Mouse (Mus musculus) spleen, adult 2 months (tissue): Measurements from ENCODE around the gene Slc22a23. TPM values are rescaled to one million over a fixed set of nuclear protein-coding genes. Genes with fewer than 3 reads are reported as not detected.

Source experiments
- DNase-seq, 2 experiments: peaks; one replicate each; pipeline versions ENCODE4 v3.0.0 to v3.0.0-alpha.2; 2012 to 2021; ENCODE audit warnings: low spot score in 2 of 2, low read depth in 1 of 2
- H3K27ac ChIP-seq: fragments of 200-500 bp; 2 replicates; pipeline ENCODE4 v1.5.1; 2012; ENCODE audit warnings: low read length, inconsistent platforms; ENCODE audit not compliant: insufficient read depth
- H3K27me3 ChIP-seq: fragments of 200-500 bp; 2 replicates; pipeline ENCODE4 v1.6.1; 2012; ENCODE audit warnings: mild to moderate bottlenecking, moderate library complexity, low read length, inconsistent platforms; ENCODE audit not compliant: control insufficient read depth, insufficient read depth
- H3K36me3 ChIP-seq: fragments of 200-500 bp; 2 replicates; pipeline ENCODE4 v1.6.1; 2012; ENCODE audit warnings: mild to moderate bottlenecking, low read length, inconsistent platforms; ENCODE audit not compliant: control insufficient read depth, insufficient read depth
- H3K4me1 ChIP-seq: fragments of 200-500 bp; 2 replicates; pipeline ENCODE4 v1.6.1; 2011; ENCODE audit warnings: inconsistent platforms; ENCODE audit not compliant: control insufficient read depth, insufficient read depth, insufficient read length
- H3K4me3 ChIP-seq: fragments of 200-500 bp; 2 replicates; pipeline ENCODE4 v1.5.1; 2011; ENCODE audit warnings: mild to moderate bottlenecking, inconsistent platforms; ENCODE audit not compliant: insufficient read depth, insufficient read length; ENCODE audit errors: extremely low read depth
- CTCF ChIP-seq: fragments of 200-500 bp; IDR thresholded peaks from 2 replicates; pipeline ENCODE4 v1.5.1; 2011; ENCODE audit warnings: mild to moderate bottlenecking, inconsistent platforms; ENCODE audit not compliant: insufficient read depth, insufficient read length, insufficient replicate concordance; ENCODE audit errors: extremely low read depth
- POLR2A ChIP-seq: fragments of 200-500 bp; IDR thresholded peaks from 2 replicates; pipeline ENCODE4 v1.6.1; 2011; ENCODE audit warnings: low read depth, low read length, inconsistent platforms
- WGBS: fragments of 180-500 bp; shearing (Covaris S2); methylation state at CpG from one replicate; pipeline ENCODE4 v1.1.7; 2018; 5-methylcytosine and 5-hydroxymethylcytosine counted together
- polyA plus RNA-seq: library from polyadenylated mRNA; depleted of rRNA; stranded (reverse); fragments of >200 nt; gene quantifications from 2 replicates; pipeline ENCODE4 v1.2.3, GENCODE M21; 2012

The Slc22a23 gene
- polyA plus RNA-seq, 1 experiment: 10.0 TPM

DNA sequence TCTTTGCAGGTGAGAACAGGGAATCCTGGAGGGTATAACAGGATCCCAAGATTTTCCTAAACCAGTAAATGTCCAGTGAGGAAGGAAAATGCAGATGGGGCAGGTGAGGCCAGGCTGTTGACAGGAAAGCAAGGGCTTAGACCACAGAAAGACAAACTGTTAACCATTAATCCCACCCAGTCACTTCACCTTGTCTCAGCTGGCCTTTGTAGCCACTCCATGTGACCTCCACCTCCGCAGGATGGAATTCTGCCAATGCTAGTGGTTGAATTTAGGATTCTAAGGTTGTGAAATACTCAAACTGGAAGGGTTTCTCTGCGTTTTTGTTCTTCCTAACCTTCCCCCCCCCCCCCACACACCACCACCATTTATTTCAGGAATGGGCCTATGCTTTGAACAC lies 52.9 kb downstream of the Slc22a23 start:
- H3K27ac ChIP-seq: no peak overlapping the region
- 79% methylated on average over 2 of the region's 2 CpGs for WGBS
- H3K36me3 ChIP-seq: no peaks in the 10 kb centered on the region
- TF ChIP-seq CTCF (no peak), POLR2A (no peak)
- no peaks in the 10 kb centered on the region for H3K27me3 ChIP-seq
- peaks cover 4% of the 10 kb centered on the region; the same call in 1 of the 2 replicates for H3K4me1 ChIP-seq
- no peak for DNase-seq
- H3K4me3 ChIP-seq: no peak overlapping the region

DNA sequence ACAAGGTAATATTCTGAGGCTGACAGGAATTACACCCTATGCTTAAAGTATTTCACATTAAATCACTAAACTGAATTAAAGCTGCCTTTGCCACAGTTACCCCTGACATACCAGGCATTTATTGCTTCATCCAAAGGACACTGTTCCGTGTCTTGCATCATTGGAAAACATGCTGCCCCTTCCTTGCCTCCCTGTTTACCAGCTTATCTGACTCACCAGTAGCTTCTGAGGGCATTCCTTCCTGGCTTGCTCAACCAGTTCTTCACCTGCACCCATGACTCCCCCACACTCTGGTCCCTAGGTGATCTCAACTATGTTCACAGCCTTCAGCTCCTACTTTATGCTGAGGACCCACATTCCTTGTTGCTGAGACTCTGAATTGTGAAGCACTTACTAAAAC lies 54.6 kb downstream of the Slc22a23 start:
- TF ChIP-seq CTCF (no peak), POLR2A (no peak)
- H3K4me1 ChIP-seq: peaks cover 4% of the 10 kb centered on the region; the same call in 1 of the 2 replicates
- no peaks in the 10 kb centered on the region for H3K27me3 ChIP-seq
- DNase-seq: no peak
- H3K27ac ChIP-seq: no peak overlapping the region
- 91% methylated on average over 1 of the region's 1 CpGs for WGBS
- no peaks in the 10 kb centered on the region for H3K36me3 ChIP-seq
- H3K4me3 ChIP-seq: no peak overlapping the region

DNA sequence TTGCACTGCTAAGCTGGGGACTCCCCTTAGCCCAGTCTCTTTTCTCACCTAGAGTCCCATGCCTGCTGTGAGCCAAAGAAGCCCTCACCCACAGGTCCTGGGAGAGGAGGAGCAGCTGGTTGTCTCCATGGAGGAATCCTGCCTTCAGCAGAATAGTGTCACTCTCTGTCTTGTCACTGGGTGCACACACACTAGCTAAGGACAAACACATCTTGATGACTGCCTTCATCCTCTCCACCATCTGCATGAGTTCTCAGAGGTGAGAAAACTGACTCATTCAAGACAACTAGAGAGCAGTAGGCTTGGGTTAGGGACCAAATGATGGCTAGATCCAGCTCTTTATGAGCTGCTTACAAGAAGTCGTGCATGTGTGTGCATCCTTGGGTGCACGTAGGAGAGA lies 55.4 kb downstream of the Slc22a23 start:
- TF ChIP-seq CTCF (no peak), POLR2A (no peak)
- Histone ChIP-seq H3K27ac (no peak overlapping the region), H3K4me1 (peaks cover 4% of the 10 kb centered on the region; the same call in 1 of the 2 replicates), H3K27me3 (no peaks in the 10 kb centered on the region), H3K36me3 (no peaks in the 10 kb centered on the region), H3K4me3 (no peak overlapping the region)
- no peak for DNase-seq
- WGBS: 89% methylated on average over 2 of the region's 2 CpGs

DNA sequence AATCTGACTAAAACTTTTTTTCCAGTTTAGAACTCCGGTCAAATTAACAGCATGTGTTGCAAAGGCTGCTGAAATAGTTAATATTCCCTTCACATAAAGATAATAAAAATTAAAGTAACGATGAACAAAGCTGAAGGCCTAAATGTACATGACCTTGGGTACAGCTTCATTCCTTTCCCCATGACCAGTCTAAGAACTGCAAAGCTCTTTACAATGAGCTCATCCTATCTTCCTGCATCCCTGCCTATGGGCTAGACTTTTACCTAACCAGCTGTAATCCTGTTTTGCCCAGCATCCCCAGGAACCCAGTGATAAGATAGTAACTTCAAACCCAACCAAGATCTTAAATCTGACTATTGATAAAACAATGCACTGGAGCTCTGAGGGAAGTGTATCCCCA lies 56.9 kb downstream of the Slc22a23 start:
- Histone ChIP-seq H3K27ac (no peak overlapping the region), H3K4me1 (peaks cover 4% of the 10 kb centered on the region; the same call in 1 of the 2 replicates), H3K4me3 (no peak overlapping the region), H3K36me3 (no peaks in the 10 kb centered on the region), H3K27me3 (no peaks in the 10 kb centered on the region)
- 92% methylated on average over 2 of the region's 2 CpGs for WGBS
- TF ChIP-seq CTCF (no peak), POLR2A (no peak)
- DNase-seq: no peak

DNA sequence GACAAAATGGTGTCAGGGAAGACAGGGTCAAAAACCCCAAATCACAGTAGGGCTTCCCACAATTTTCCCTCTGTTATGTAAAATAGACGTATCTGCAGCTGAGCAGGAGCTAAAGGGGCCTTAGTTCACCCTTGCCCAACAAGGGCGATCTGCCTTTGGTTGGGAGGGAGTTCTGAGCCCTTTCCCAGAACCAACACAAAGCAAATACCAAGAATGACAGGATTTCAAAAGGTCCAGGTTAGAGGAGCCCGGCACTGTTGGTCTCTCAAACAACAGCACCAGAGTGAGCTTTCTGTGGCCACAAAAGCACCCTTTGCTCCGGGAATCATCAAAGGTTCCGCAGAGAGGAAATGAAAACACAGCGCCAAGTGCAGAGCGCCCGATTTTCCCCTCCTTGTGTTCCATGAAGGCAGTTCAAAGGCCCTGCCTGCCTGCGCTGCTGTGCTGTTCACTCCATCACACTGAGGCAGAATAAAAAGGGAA lies 57.3 kb downstream of the Slc22a23 start:
- no peak overlapping the region for H3K27ac ChIP-seq
- H3K36me3 ChIP-seq: no peaks in the 10 kb centered on the region
- no peak for DNase-seq
- H3K27me3 ChIP-seq: no peaks in the 10 kb centered on the region
- WGBS: 75% methylated on average over 9 of the region's 9 CpGs
- no peak overlapping the region for H3K4me3 ChIP-seq
- TF ChIP-seq POLR2A (no peak), CTCF (no peak)
- H3K4me1 ChIP-seq: peaks cover 4% of the 10 kb centered on the region; the same call in 1 of the 2 replicates

DNA sequence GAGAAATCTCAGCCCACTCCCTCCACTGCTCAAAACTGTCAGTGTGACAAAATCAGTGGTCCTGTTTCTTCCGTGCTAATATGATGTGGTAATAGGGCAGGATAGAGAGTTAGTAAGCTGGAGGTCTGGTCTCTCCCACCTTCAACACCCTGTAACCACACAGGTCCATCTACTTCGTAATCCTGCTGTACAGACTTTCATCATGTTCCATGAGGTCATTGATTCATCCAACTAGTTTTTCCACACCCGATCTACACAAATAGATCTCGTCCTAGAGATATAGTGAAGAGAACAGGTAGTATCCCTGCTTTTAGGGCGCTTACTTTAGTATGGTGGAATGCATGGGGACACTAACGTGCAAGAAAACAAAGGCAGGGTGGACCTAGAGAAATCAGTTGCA lies 63.6 kb downstream of the Slc22a23 start:
- 93% methylated on average over 6 of the region's 6 CpGs for WGBS
- no peaks in the 10 kb centered on the region for H3K4me1 ChIP-seq
- H3K36me3 ChIP-seq: no peaks in the 10 kb centered on the region

DNA sequence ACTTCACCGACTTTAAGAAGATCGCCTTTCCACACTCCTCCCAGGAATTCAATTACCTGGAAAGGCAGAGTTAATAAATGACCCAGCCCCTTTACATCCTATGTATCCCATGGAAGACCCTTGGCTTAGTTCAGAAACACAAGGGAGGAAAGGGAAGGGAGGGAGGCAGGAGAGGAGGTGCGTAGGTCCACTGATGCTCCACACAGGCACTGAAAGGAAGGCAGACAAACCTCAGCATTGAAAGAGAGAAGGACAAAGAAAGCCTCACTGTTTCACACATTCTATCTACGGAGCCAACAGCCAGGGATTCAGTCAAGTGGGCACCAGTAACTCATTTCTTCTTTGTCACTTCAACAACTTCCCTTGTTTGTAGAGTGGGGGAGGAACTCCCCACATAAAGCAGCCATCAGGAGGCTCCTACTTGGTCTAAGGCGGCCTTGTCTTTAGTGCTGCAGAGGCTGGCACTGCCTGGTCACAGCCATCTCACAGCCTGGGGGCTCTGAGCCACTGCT lies 66.2 kb downstream of the Slc22a23 start:
- Histone ChIP-seq H3K27ac (no peak overlapping the region), H3K27me3 (no peaks in the 10 kb centered on the region), H3K36me3 (no peaks in the 10 kb centered on the region), H3K4me3 (no peak overlapping the region), H3K4me1 (no peaks in the 10 kb centered on the region)
- 90% methylated on average over 5 of the region's 5 CpGs for WGBS
- TF ChIP-seq POLR2A (no peak), CTCF (no peak)
- DNase-seq: no peak

More for the DNA sequence above, 63.6 kb downstream of the Slc22a23 start:
- TF ChIP-seq CTCF: no peak
- TF ChIP-seq POLR2A: no peak
- no peak for DNase-seq
- no peaks in the 10 kb centered on the region for H3K27me3 ChIP-seq
- no peak overlapping the region for H3K27ac ChIP-seq
- no peak overlapping the region for H3K4me3 ChIP-seq
